Mouse (Mus musculus) ES-Bruce4 (cell line): ENCODE results near the gene Rfx1. TPM values are rescaled to one million over a fixed set of nuclear protein-coding genes. Genes with fewer than 3 reads are reported as not detected.

Experiments used
- H3K27ac ChIP-seq: 2 replicates; pipeline ENCODE4 v1.5.1; 2012; ENCODE audit warnings: low read length, inconsistent platforms; ENCODE audit not compliant: insufficient read depth
- H3K27me3 ChIP-seq: 2 replicates; pipeline ENCODE4 v1.6.1; 2012; ENCODE audit warnings: mild to moderate bottlenecking, low read length, inconsistent platforms; ENCODE audit not compliant: control insufficient read depth, poor library complexity, insufficient read depth, severe bottlenecking
- H3K36me3 ChIP-seq: 2 replicates; pipeline ENCODE4 v1.6.1; 2012; ENCODE audit warnings: inconsistent platforms, mild to moderate bottlenecking, low read length, moderate library complexity; ENCODE audit not compliant: control insufficient read depth, poor library complexity, insufficient read depth, severe bottlenecking
- H3K4me1 ChIP-seq: one replicate; pipeline ENCODE4 v1.8.1; 2011; ENCODE audit warnings: low read length; ENCODE audit not compliant: control insufficient read depth, insufficient read depth
- H3K4me3 ChIP-seq: 2 replicates; pipeline ENCODE4 v1.5.1; 2011; ENCODE audit warnings: low read depth, mild to moderate bottlenecking, low read length
- H3K9ac ChIP-seq: 2 replicates; pipeline ENCODE4 v1.6.1; 2012; ENCODE audit warnings: low read depth, mild to moderate bottlenecking, inconsistent platforms; ENCODE audit not compliant: poor library complexity, severe bottlenecking
- H3K9me3 ChIP-seq: replicated peaks from 2 replicates; pipeline ENCODE4 v1.6.1; 2012; ENCODE audit warnings: mild to moderate bottlenecking, low read length, inconsistent platforms; ENCODE audit not compliant: control insufficient read depth, poor library complexity, insufficient read depth, severe bottlenecking
- CTCF ChIP-seq: IDR thresholded peaks from one replicate; pipeline ENCODE4 v1.8.1; 2011; ENCODE audit warnings: low read depth, low read length
- EP300 ChIP-seq: IDR thresholded peaks from 2 replicates; pipeline ENCODE4 v1.6.1; 2011; ENCODE audit warnings: low read depth, low read length; ENCODE audit not compliant: insufficient read depth
- POLR2A ChIP-seq: IDR thresholded peaks from one replicate; pipeline ENCODE4 v1.8.1; 2011; ENCODE audit warnings: low read length; ENCODE audit not compliant: insufficient read depth
- polyA plus RNA-seq: library from polyadenylated mRNA; stranded (reverse); fragments of >200 nt; gene quantifications from 2 replicates; pipeline ENCODE4 v1.2.4, GENCODE M21; 2011; ENCODE audit warnings: low read depth; ENCODE audit not compliant: missing spikeins, insufficient read depth, insufficient read length

Rfx1 gene
- polyA plus RNA-seq, 1 experiment = 10.5 TPM

DNA sequence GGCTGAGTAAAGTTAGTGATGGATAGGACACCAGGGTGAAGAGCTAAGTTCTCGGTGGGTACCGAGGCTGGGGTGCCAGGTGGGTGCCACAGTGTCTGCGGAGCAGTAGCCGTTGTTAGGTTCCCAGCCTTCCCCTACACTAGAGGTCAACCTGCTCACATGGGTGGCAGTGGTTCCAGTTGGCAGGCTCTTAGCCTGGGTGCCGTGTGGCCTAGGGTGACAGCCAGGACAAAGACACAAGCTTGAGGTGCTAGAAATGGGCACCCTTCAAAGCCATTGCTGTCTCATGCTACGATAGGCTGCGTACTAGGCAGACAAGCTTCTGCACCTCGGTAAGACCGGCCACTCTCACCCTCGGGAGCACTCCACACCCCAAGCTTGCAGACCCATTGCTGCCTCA, 5.7 kb downstream of the Rfx1 start:
- Histone ChIP-seq H3K4me1 (peaks cover 7% of the 10 kb centered on the region), H3K27me3 (no peaks in the 10 kb centered on the region), H3K36me3 (no peaks in the 10 kb centered on the region), H3K9me3 (no peaks in the 10 kb centered on the region), H3K4me3 (no peak overlapping the region), H3K27ac (no peak overlapping the region), H3K9ac (no peak overlapping the region)
- no peak for TF ChIP-seq EP300
- TF ChIP-seq POLR2A = no peak
- no peak for TF ChIP-seq CTCF

DNA sequence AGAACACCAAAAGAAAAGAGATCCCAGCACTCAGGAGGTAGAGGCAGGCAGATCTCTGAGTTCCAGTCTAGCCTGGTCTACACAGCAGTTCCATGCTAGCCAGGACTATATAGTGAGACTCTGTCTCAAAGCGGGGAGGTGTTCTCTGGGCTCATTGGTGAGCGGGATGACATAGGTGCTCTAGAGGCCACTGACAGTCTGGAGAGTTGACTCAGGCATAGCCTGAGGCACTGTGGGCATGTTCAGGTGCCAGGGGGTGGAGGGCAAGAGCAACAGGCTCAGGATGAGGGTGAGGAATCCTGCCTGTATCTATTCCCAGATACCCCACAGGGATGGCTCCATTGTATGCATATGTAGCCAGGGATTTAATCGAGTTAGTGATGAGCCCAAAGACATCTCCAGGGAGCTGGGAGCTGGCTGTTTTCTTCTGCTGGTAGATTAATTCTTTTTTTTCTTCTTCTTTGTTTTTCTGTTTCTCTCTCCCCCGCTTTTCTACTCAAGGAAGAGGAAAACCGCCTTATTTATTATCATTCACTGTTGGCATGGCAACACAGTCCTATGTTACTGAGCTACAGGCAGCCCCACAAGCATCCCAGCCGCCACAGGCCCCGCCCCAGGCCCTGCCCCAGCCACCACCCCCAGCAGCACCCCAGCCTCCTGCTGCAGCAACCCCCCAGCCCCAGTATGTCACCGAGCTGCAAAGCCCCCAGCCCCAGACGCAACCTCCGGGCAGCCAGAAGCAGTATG, 6.8 kb downstream of the Rfx1 start:
- no peaks in the 10 kb centered on the region for H3K36me3 ChIP-seq
- no peaks in the 10 kb centered on the region for H3K9me3 ChIP-seq
- no peak overlapping the region for H3K4me3 ChIP-seq
- no peak overlapping the region for H3K27ac ChIP-seq
- H3K27me3 ChIP-seq = no peaks in the 10 kb centered on the region
- peaks cover 2% of the 10 kb centered on the region for H3K4me1 ChIP-seq
- TF ChIP-seq POLR2A = no peak
- TF ChIP-seq EP300 = no peak
- TF ChIP-seq CTCF = no peak
- H3K9ac ChIP-seq = no peak overlapping the region

DNA sequence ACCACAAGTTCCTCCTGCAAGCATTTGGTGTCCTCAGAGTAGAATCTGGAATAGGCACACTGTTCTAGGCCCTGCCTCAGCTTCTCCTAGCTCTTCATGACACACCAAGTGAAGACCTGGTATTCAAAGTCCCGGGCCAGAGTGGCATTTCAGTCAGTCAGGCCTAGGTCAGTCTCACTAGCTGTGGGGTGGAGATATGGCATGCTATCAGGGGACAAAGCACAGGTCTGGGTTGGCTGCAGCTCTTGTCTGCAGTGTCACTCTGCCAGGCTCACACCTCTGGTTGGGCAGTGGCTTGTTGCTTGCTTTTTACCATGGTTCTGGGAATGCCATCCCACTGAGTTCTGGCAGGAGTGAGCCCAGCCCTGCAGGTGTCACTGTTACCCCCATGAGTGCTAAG, 9.8 kb downstream of the Rfx1 start:
- Histone ChIP-seq H3K9me3 (no peaks in the 10 kb centered on the region), H3K4me1 (peaks cover 2% of the 10 kb centered on the region), H3K27ac (no peak overlapping the region), H3K4me3 (no peak overlapping the region), H3K9ac (no peak overlapping the region), H3K27me3 (no peaks in the 10 kb centered on the region), H3K36me3 (0 out of 2 replicates have a peak, but pooled peaks cover 3% of the 10 kb centered on the region)
- TF ChIP-seq POLR2A (no peak), EP300 (no peak), CTCF (no peak)

DNA sequence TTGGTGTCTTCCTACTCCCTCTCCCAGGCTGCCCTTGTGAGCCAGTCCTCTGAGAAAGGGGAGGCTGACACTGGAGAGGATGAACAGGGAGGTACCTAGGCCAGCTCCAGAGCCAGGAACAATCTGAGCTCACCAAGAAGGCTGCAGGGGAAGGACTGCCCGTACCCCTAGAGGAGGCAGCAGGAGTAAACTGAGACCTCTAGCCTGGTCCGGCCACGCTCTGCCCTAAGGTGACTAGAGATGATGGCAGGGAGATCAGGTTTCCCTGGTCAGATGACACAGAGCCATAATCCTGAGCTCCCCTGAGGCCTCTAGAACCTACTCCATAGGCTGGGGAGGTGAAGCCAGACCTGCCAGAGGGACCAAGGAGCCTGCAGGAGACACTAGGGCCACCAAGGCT, 10.2 kb downstream of the Rfx1 start:
- no peak overlapping the region for H3K4me3 ChIP-seq
- H3K36me3 ChIP-seq = 0 out of 2 replicates have a peak, but pooled peaks cover 3% of the 10 kb centered on the region
- H3K9me3 ChIP-seq = no peaks in the 10 kb centered on the region
- peaks cover 2% of the 10 kb centered on the region for H3K4me1 ChIP-seq
- no peak overlapping the region for H3K9ac ChIP-seq
- no peaks in the 10 kb centered on the region for H3K27me3 ChIP-seq
- no peak overlapping the region for H3K27ac ChIP-seq
- TF ChIP-seq EP300 (no peak), POLR2A (no peak)

DNA sequence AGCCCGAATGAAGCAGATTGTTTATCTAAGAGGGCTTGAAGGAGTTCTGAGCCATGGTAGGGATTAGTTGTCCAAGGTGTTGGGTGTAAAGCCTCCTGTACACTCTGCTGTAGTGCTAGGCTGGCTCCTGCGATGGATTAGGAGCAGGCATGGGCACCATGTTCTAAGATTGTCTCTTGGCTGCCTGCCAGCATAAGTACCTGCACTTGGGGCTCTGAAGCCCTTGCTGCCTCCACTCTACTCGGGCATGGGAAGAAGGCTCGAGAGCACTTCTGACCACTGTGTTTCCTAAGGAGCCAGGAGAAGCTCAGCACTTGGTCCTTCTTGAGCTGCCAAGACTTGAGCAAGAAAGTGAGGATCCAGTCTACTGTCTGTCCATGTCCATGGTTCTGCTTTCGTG, 12.6 kb downstream of the Rfx1 start:
- H3K36me3 ChIP-seq = peaks cover 3% of the 10 kb centered on the region; the same call in 1 of the 2 replicates
- H3K4me1 ChIP-seq = peaks cover 2% of the 10 kb centered on the region
- H3K27me3 ChIP-seq = no peaks in the 10 kb centered on the region
- no peak overlapping the region for H3K27ac ChIP-seq
- no peak overlapping the region for H3K9ac ChIP-seq
- H3K9me3 ChIP-seq = no peaks in the 10 kb centered on the region
- TF ChIP-seq POLR2A = no peak
- no peak for TF ChIP-seq EP300
- no peak for TF ChIP-seq CTCF
- H3K4me3 ChIP-seq = no peak overlapping the region

DNA sequence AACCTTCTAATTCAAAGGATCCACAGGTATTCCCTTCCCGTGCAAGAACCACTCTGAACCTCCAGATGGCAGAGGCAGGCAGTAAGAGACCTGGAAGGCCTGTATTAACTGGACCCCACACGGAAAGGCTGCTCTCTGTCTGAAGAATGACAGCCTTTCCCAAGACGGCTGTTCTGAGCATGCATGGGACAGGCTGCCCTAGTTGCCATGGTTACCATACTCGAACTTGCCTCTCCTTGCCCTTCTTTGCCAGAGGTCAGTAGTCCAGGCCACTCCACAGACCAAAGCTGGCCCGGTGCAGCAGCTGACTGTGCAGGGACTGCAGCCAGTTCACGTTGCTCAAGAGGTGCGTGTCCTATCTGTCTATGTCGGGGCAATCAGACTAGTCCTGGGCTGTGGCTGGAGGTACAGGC, 17.2 kb downstream of the Rfx1 start:
- Histone ChIP-seq H3K4me3 (0 out of 2 replicates have a peak overlapping the region, but pooled peaks have one; percentile 26), H3K4me1 (peaks cover 2% of the 10 kb centered on the region), H3K27ac (no peak overlapping the region), H3K9me3 (no peaks in the 10 kb centered on the region), H3K27me3 (no peaks in the 10 kb centered on the region), H3K9ac (peak overlapping the region; percentile 16), H3K36me3 (peaks cover 3% of the 10 kb centered on the region; the same call in 1 of the 2 replicates)
- TF ChIP-seq POLR2A (no peak), CTCF (peak; percentile 22)
